Mouse (Mus musculus) heart, embryonic 15.5 days (tissue): ENCODE data around the gene Insr. TPM values are rescaled to one million over a fixed set of nuclear protein-coding genes. Genes with fewer than 3 reads are reported as not detected.
"Not testable (repeated sequence)": the region's sequence is repeated elsewhere in the genome, so short reads cannot be mapped to it uniquely, and the experiment has no call there.

ENCODE experiments used
- ATAC-seq: fragments of 200-750 bp; cut with Nextera tagmentation; replicated peaks from 2 replicates; pipeline ENCODE4 v1.8.0; 2017; ENCODE audit warnings: low read depth, moderate TSS enrichment; ENCODE audit not compliant: insufficient number of reproducible peaks, insufficient read depth, low FRiP score
- H3K27ac ChIP-seq: fragments of 300-500 bp; sonication (generic); 2 replicates; pipeline ENCODE4 v1.5.1; 2015; ENCODE audit warnings: mild to moderate bottlenecking, inconsistent platforms
- H3K27me3 ChIP-seq: fragments of 300-500 bp; sonication (generic); 2 replicates; pipeline ENCODE4 v1.6.1; 2015; ENCODE audit warnings: inconsistent platforms
- H3K36me3 ChIP-seq: fragments of 300-500 bp; sonication (generic); 2 replicates; pipeline ENCODE4 v1.6.1; 2015; ENCODE audit warnings: mild to moderate bottlenecking, inconsistent platforms
- H3K4me1 ChIP-seq: fragments of 300-500 bp; sonication (generic); replicated peaks from 2 replicates; pipeline ENCODE4 v1.6.1; 2015; ENCODE audit warnings: inconsistent platforms
- H3K4me2 ChIP-seq: fragments of 300-500 bp; sonication (generic); 2 replicates; pipeline ENCODE4 v1.6.1; 2015; ENCODE audit warnings: inconsistent platforms, mild to moderate bottlenecking, moderate library complexity
- H3K4me3 ChIP-seq: fragments of 300-500 bp; sonication (generic); 2 replicates; pipeline ENCODE4 v1.5.1; 2015; ENCODE audit warnings: mild to moderate bottlenecking, inconsistent platforms
- H3K9ac ChIP-seq: fragments of 300-500 bp; sonication (generic); 2 replicates; pipeline ENCODE4 v1.6.1; 2015; ENCODE audit warnings: mild to moderate bottlenecking, inconsistent platforms
- H3K9me3 ChIP-seq: fragments of 300-500 bp; sonication (generic); replicated peaks from 2 replicates; pipeline ENCODE4 v1.6.1; 2016; ENCODE audit warnings: inconsistent platforms
- WGBS: fragments of 180-500 bp; shearing (Covaris S2); methylation state at CpG from one replicate; pipeline ENCODE4 v1.1.7; 2015; ENCODE audit warnings: mixed read lengths; 5-methylcytosine and 5-hydroxymethylcytosine counted together
- polyA plus RNA-seq: library from polyadenylated mRNA; unstranded; fragments of >200 nt; fragmentation: Nextera tagmentation; extraction: Ambion mirVana; gene quantifications from 2 replicates; pipeline ENCODE4 v1.2.1, GENCODE M21; 2015

Gene Insr
- polyA plus RNA-seq, 1 experiment from 2014 or later: 50.5 TPM

- H3K9me3 ChIP-seq: no peaks in the 10 kb centered on the region
- H3K27ac ChIP-seq: 0 out of 2 replicates have a peak overlapping the region, but pooled peaks have one; percentile 38
- WGBS: 59% methylated on average over 4 of the region's 4 CpGs
- H3K27me3 ChIP-seq: no peaks in the 10 kb centered on the region
- H3K4me3 ChIP-seq: no peak overlapping the region
- H3K4me2 ChIP-seq: no peak overlapping the region
- no peaks in the 10 kb centered on the region for H3K36me3 ChIP-seq
- ATAC-seq: no peak
- no peak overlapping the region for H3K9ac ChIP-seq
- peaks cover 42% of the 10 kb centered on the region for H3K4me1 ChIP-seq
Measured at GRCm38 (mm10) chr8:3216541-3217092, 62.8 kb downstream of the Insr start.

GRCm38 (mm10) chr8:3215561-3215960, 63.9 kb downstream of the Insr start:
- H3K9ac ChIP-seq: no peak overlapping the region
- no peak overlapping the region for H3K4me3 ChIP-seq
- H3K9me3 ChIP-seq: no peaks in the 10 kb centered on the region
- peak; percentile 75 for ATAC-seq
- peaks cover 9% of the 10 kb centered on the region; the same call in 1 of the 2 replicates for H3K36me3 ChIP-seq
- H3K4me1 ChIP-seq: peaks cover 47% of the 10 kb centered on the region
- H3K27ac ChIP-seq: peak overlapping the region; percentile 43
- H3K4me2 ChIP-seq: no peak overlapping the region
- H3K27me3 ChIP-seq: no peaks in the 10 kb centered on the region

- 0 out of 2 replicates have a peak overlapping the region, but pooled peaks have one; percentile 43 for H3K27ac ChIP-seq
- H3K27me3 ChIP-seq: no peaks in the 10 kb centered on the region
- peaks cover 9% of the 10 kb centered on the region; the same call in 1 of the 2 replicates for H3K36me3 ChIP-seq
- no peak overlapping the region for H3K4me3 ChIP-seq
- H3K4me2 ChIP-seq: no peak overlapping the region
- no peak overlapping the region for H3K9ac ChIP-seq
- H3K4me1 ChIP-seq: peaks cover 39% of the 10 kb centered on the region
- ATAC-seq: no peak
- 81% methylated on average over 1 of the region's 1 CpGs for WGBS
- H3K9me3 ChIP-seq: no peaks in the 10 kb centered on the region
Measured at GRCm38 (mm10) chr8:3214601-3215000, 64.8 kb downstream of the Insr start.

- H3K4me1 ChIP-seq: peaks cover 28% of the 10 kb centered on the region
- no peaks in the 10 kb centered on the region for H3K27me3 ChIP-seq
- 67% methylated on average over 9 of the region's 9 CpGs for WGBS
- H3K27ac ChIP-seq: no peak overlapping the region
- no peak for ATAC-seq
- no peak overlapping the region for H3K9ac ChIP-seq
- H3K4me2 ChIP-seq: no peak overlapping the region
- no peaks in the 10 kb centered on the region for H3K9me3 ChIP-seq
- H3K4me3 ChIP-seq: no peak overlapping the region
- peaks cover 16% of the 10 kb centered on the region; the same call in 1 of the 2 replicates for H3K36me3 ChIP-seq
Measured at GRCm38 (mm10) chr8:3211456-3211855, 68.0 kb downstream of the Insr start.

GRCm38 (mm10) chr8:3209960-3210359, 69.5 kb downstream of the Insr start:
- Histone ChIP-seq H3K27ac (peak overlapping the region; percentile 29; the same call in 1 of the 2 replicates), H3K9me3 (no peaks in the 10 kb centered on the region), H3K9ac (no peak overlapping the region), H3K4me2 (no peak overlapping the region), H3K4me1 (peaks cover 15% of the 10 kb centered on the region), H3K4me3 (no peak overlapping the region), H3K36me3 (peaks cover 16% of the 10 kb centered on the region; the same call in 1 of the 2 replicates), H3K27me3 (no peaks in the 10 kb centered on the region)
- WGBS: 85% methylated on average over 3 of the region's 3 CpGs
- ATAC-seq: no peak

GRCm38 (mm10) chr8:3209268-3209667, 70.1 kb downstream of the Insr start:
- peak overlapping the region; percentile 29; the same call in 1 of the 2 replicates for H3K27ac ChIP-seq
- H3K9ac ChIP-seq: no peak overlapping the region
- H3K27me3 ChIP-seq: no peaks in the 10 kb centered on the region
- no peaks in the 10 kb centered on the region for H3K9me3 ChIP-seq
- WGBS: 22% methylated on average over 3 of the region's 3 CpGs
- H3K4me3 ChIP-seq: no peak overlapping the region
- peaks cover 23% of the 10 kb centered on the region; the same call in 1 of the 2 replicates for H3K36me3 ChIP-seq
- H3K4me2 ChIP-seq: no peak overlapping the region
- H3K4me1 ChIP-seq: peaks cover 10% of the 10 kb centered on the region
- ATAC-seq: no peak

- H3K27ac ChIP-seq: no peak overlapping the region
- H3K4me1 ChIP-seq: peaks cover 10% of the 10 kb centered on the region
- H3K36me3 ChIP-seq: peaks cover 29% of the 10 kb centered on the region; the same call in 1 of the 2 replicates
- no peaks in the 10 kb centered on the region for H3K9me3 ChIP-seq
- no peak for ATAC-seq
- no peak overlapping the region for H3K4me3 ChIP-seq
- H3K9ac ChIP-seq: no peak overlapping the region
- H3K4me2 ChIP-seq: no peak overlapping the region
- H3K27me3 ChIP-seq: no peaks in the 10 kb centered on the region
Measured at GRCm38 (mm10) chr8:3208729-3209128, 70.7 kb downstream of the Insr start.

- Histone ChIP-seq H3K36me3 (peaks cover 47% of the 10 kb centered on the region), H3K9me3 (no peaks in the 10 kb centered on the region), H3K27me3 (no peaks in the 10 kb centered on the region), H3K9ac (no peak overlapping the region), H3K27ac (no peak overlapping the region), H3K4me1 (0 out of 2 replicates have a peak, but pooled peaks cover 2% of the 10 kb centered on the region), H3K4me2 (no peak overlapping the region), H3K4me3 (no peak overlapping the region)
- no peak for ATAC-seq
- 83% methylated on average over 3 of the region's 3 CpGs for WGBS
Measured at GRCm38 (mm10) chr8:3204758-3205443, 74.5 kb downstream of the Insr start.

- H3K4me2 ChIP-seq: no peak overlapping the region
- no peaks in the 10 kb centered on the region for H3K4me1 ChIP-seq
- ATAC-seq: no peak
- H3K27me3 ChIP-seq: no peaks in the 10 kb centered on the region
- WGBS: 90% methylated on average over 7 of the region's 7 CpGs
- peaks cover 48% of the 10 kb centered on the region for H3K36me3 ChIP-seq
- H3K27ac ChIP-seq: no peak overlapping the region
- H3K9ac ChIP-seq: no peak overlapping the region
- no peak overlapping the region for H3K4me3 ChIP-seq
- no peaks in the 10 kb centered on the region for H3K9me3 ChIP-seq
Measured at GRCm38 (mm10) chr8:3202792-3203191, 76.6 kb downstream of the Insr start.

- not testable (repeated sequence) for H3K27ac ChIP-seq, H3K4me1 ChIP-seq, H3K9ac ChIP-seq, H3K9me3 ChIP-seq, ATAC-seq, H3K4me3 ChIP-seq, H3K27me3 ChIP-seq, H3K4me2 ChIP-seq
- H3K36me3 ChIP-seq: peaks cover 71% of the 10 kb centered on the region
Measured at GRCm38 (mm10) chr8:3194297-3194696, 85.1 kb downstream of the Insr start.

- Histone ChIP-seq H3K4me3 (no peak overlapping the region), H3K36me3 (peaks cover 74% of the 10 kb centered on the region), H3K4me1 (peaks cover 12% of the 10 kb centered on the region), H3K9ac (no peak overlapping the region), H3K27me3 (no peaks in the 10 kb centered on the region), H3K9me3 (no peaks in the 10 kb centered on the region; the same call in 1 of the 2 replicates), H3K4me2 (no peak overlapping the region), H3K27ac (no peak overlapping the region)
- ATAC-seq: no peak
Measured at GRCm38 (mm10) chr8:3191006-3191405, 88.4 kb downstream of the Insr start.

- Histone ChIP-seq H3K27ac (peak overlapping the region; percentile 93), H3K9ac (no peak overlapping the region), H3K36me3 (peaks cover 62% of the 10 kb centered on the region), H3K4me1 (peaks cover 12% of the 10 kb centered on the region), H3K4me3 (no peak overlapping the region), H3K27me3 (no peaks in the 10 kb centered on the region), H3K9me3 (no peaks in the 10 kb centered on the region), H3K4me2 (no peak overlapping the region; the same call in 1 of the 2 replicates)
- 47% methylated on average over 1 of the region's 1 CpGs for WGBS
- peak; percentile 96 for ATAC-seq
Measured at GRCm38 (mm10) chr8:3187456-3187855, 92.0 kb downstream of the Insr start.
